Mouse (Mus musculus) kidney, adult 18-20 months (tissue): Measurements from ENCODE around the gene 4933400A11Rik.

Experiments used
- DNase-seq: peaks from one replicate; pipeline ENCODE4 v3.0.0; 2021

The 4933400A11Rik gene

GRCm38 (mm10) chrX:169779535-169779934, at the start of gene 4933400A11Rik:
Gene 4933400A11Rik, minus strand, starts transcription at chrX:169779635.
- DNase-seq = no peak

GRCm38 (mm10) chrX:169828136-169828535, 48.7 kb upstream of the 4933400A11Rik start:
- no peak for DNase-seq

GRCm38 (mm10) chrX:169827720-169828119, 48.3 kb upstream of the 4933400A11Rik start:
- no peak for DNase-seq

- DNase-seq = no peak
Observed at GRCm38 (mm10) chrX:169826947-169827346, 47.5 kb upstream of the 4933400A11Rik start.

GRCm38 (mm10) chrX:169813673-169814072, 34.2 kb upstream of the 4933400A11Rik start:
- no peak for DNase-seq

GRCm38 (mm10) chrX:169811783-169812182, 32.3 kb upstream of the 4933400A11Rik start:
- no peak for DNase-seq

- DNase-seq = no peak
Observed at GRCm38 (mm10) chrX:169811318-169811717, 31.9 kb upstream of the 4933400A11Rik start.

- no peak for DNase-seq
Observed at GRCm38 (mm10) chrX:169807744-169808143, 28.3 kb upstream of the 4933400A11Rik start.

- DNase-seq = no peak
Observed at GRCm38 (mm10) chrX:169805791-169806190, 26.4 kb upstream of the 4933400A11Rik start.

- no peak for DNase-seq
Observed at GRCm38 (mm10) chrX:169800238-169800637, 20.8 kb upstream of the 4933400A11Rik start.

- DNase-seq = peak; percentile 5
Observed at GRCm38 (mm10) chrX:169798987-169799680, 19.7 kb upstream of the 4933400A11Rik start.

- DNase-seq = no peak
Observed at GRCm38 (mm10) chrX:169797148-169797547, 17.7 kb upstream of the 4933400A11Rik start.

- peak; percentile 6 for DNase-seq
Observed at GRCm38 (mm10) chrX:169794831-169795311, 15.4 kb upstream of the 4933400A11Rik start.

- no peak for DNase-seq
Observed at GRCm38 (mm10) chrX:169794421-169794820, 15.0 kb upstream of the 4933400A11Rik start.

- no peak for DNase-seq
Observed at GRCm38 (mm10) chrX:169792879-169793278, 13.4 kb upstream of the 4933400A11Rik start.

GRCm38 (mm10) chrX:169789702-169790101, 10.3 kb upstream of the 4933400A11Rik start:
- no peak for DNase-seq

GRCm38 (mm10) chrX:169758001-169758400, 21.4 kb downstream of the 4933400A11Rik start:
- DNase-seq = no peak

GRCm38 (mm10) chrX:169735387-169735969, 44.0 kb downstream of the 4933400A11Rik start:
- no peak for DNase-seq
